Mouse (Mus musculus) cortical plate, adult 2 months (tissue): ENCODE data around the gene Nrxn2. TPM values are rescaled to one million over a fixed set of nuclear protein-coding genes. Genes with fewer than 3 reads are reported as not detected.

ENCODE experiments used
- H3K27ac ChIP-seq: fragments of 200-500 bp; 2 replicates; pipeline ENCODE4 v1.5.1; 2012; ENCODE audit warnings: low read length, control low read depth, inconsistent platforms; ENCODE audit not compliant: insufficient read depth
- H3K4me1 ChIP-seq: fragments of 200-500 bp; 2 replicates; pipeline ENCODE4 v1.6.1; 2011; ENCODE audit warnings: low read length; ENCODE audit not compliant: control insufficient read depth, insufficient read depth
- H3K4me3 ChIP-seq: fragments of 200-500 bp; 2 replicates; pipeline ENCODE4 v1.5.1; 2011; ENCODE audit warnings: mild to moderate bottlenecking, low read length, control low read depth; ENCODE audit not compliant: insufficient read depth
- CTCF ChIP-seq: fragments of 200-500 bp; IDR thresholded peaks from 2 replicates; pipeline ENCODE4 v1.5.1; 2011; ENCODE audit warnings: mild to moderate bottlenecking, control low read depth, low read length; ENCODE audit not compliant: insufficient read depth; ENCODE audit errors: extremely low read depth
- POLR2A ChIP-seq: fragments of 200-500 bp; IDR thresholded peaks from 2 replicates; pipeline ENCODE4 v1.6.1; 2011; ENCODE audit warnings: mild to moderate bottlenecking, low read length, control low read depth; ENCODE audit not compliant: insufficient read depth; ENCODE audit errors: extremely low read depth
- polyA plus RNA-seq: library from polyadenylated mRNA; depleted of rRNA; stranded (reverse); fragments of >200 nt; gene quantifications from 2 replicates; pipeline ENCODE4 v1.2.3, GENCODE M21; 2012

Nrxn2 gene
- polyA plus RNA-seq, 1 experiment = 279 TPM

DNA sequence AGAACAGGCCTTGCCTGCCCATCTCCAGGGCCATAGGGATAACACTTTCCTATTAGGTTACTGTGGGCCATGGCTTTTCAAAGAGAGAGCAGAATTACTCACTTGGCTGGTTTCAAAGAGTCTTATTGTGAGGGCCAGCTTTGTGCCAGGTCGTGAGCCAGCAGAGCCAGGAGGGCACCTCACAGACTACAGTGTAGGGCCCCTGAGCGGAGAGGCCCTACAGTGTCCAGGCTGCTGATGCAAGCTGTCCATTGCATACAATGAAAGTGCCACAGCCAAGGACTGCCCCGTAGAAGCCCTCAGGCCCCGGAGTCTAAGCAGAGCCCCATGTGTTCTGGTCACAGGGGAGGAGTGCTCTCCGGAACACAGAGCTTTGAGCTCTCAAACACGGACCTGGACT is 64.4 kb downstream of the Nrxn2 start:
- 0 out of 2 replicates have a peak, but pooled peaks cover 3% of the 10 kb centered on the region for H3K4me1 ChIP-seq
- H3K27ac ChIP-seq = no peak overlapping the region
- no peak overlapping the region for H3K4me3 ChIP-seq
- no peak for TF ChIP-seq POLR2A
- TF ChIP-seq CTCF = no peak

DNA sequence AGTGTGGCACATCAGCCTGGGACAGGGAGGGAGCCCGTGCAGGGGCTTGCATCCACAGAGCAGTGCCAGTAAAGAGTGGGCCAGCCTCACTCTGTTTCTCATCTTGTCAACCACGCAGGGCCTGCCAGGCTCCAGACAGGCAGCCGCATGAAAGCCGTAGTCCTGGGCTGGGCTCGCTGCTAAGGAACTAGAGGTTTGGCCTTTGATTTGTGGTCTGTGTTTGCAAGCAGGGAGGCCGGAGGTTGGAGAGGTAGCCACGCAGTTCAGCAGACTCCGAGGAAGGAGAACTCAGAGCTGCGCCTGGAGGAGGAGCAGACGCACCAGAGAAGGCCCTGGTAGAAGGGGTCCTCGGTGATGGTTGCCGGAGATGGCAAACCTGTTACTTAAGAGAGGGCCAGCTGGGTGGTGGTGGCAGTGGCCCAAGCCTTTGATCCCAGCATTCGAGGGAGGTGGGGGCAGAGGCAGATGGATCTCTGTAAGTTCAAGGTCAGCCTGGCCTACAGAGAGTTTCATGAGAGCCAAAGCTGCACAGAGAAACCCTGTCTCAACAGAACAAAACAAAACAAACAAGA is 66.6 kb downstream of the Nrxn2 start:
- H3K27ac ChIP-seq = no peak overlapping the region
- no peak for TF ChIP-seq CTCF
- TF ChIP-seq POLR2A = no peak
- 0 out of 2 replicates have a peak, but pooled peaks cover 3% of the 10 kb centered on the region for H3K4me1 ChIP-seq
- H3K4me3 ChIP-seq = no peak overlapping the region

- Histone ChIP-seq H3K4me1 (no peaks in the 10 kb centered on the region), H3K4me3 (no peak overlapping the region), H3K27ac (no peak overlapping the region)
- no peak for TF ChIP-seq POLR2A
- TF ChIP-seq CTCF = peak; percentile 99
Observed at GRCm38 (mm10) chr19:6489030-6489429, 70.5 kb downstream of the Nrxn2 start.

- no peak overlapping the region for H3K27ac ChIP-seq
- TF ChIP-seq CTCF (no peak), POLR2A (no peak)
- no peaks in the 10 kb centered on the region for H3K4me1 ChIP-seq
- H3K4me3 ChIP-seq = no peak overlapping the region
Observed at GRCm38 (mm10) chr19:6491538-6491937, 73.0 kb downstream of the Nrxn2 start.

DNA sequence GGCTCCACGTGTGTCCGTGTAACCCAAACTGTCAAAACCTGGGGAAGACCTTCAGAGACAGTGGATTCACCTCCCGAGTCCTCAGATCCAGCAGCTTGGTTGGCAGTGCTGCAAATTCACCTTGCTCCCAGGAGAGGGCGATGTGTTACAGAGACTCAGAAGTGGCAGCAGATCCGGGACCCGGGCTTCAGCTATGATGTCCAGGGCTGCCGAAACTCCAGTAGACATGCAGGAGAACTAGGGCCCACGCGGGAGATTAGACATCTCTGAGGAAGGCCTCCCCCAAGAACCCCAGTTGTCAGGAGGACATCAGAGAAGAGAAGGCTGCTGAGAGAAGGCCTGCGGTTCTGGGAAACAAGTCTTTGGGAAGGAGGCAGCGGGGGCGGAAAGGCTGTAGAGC is 73.6 kb downstream of the Nrxn2 start:
- H3K27ac ChIP-seq = no peak overlapping the region
- TF ChIP-seq POLR2A (no peak), CTCF (peak; percentile 79)
- H3K4me3 ChIP-seq = no peak overlapping the region
- no peaks in the 10 kb centered on the region for H3K4me1 ChIP-seq

GRCm38 (mm10) chr19:6493219-6493618 is 74.7 kb downstream of the Nrxn2 start:
- Histone ChIP-seq H3K4me3 (no peak overlapping the region), H3K27ac (no peak overlapping the region), H3K4me1 (no peaks in the 10 kb centered on the region)
- TF ChIP-seq CTCF = no peak
- TF ChIP-seq POLR2A = no peak

- Histone ChIP-seq H3K4me3 (no peak overlapping the region), H3K27ac (no peak overlapping the region), H3K4me1 (no peaks in the 10 kb centered on the region)
- no peak for TF ChIP-seq CTCF
- no peak for TF ChIP-seq POLR2A
Observed at GRCm38 (mm10) chr19:6494032-6494431, 75.5 kb downstream of the Nrxn2 start.

DNA sequence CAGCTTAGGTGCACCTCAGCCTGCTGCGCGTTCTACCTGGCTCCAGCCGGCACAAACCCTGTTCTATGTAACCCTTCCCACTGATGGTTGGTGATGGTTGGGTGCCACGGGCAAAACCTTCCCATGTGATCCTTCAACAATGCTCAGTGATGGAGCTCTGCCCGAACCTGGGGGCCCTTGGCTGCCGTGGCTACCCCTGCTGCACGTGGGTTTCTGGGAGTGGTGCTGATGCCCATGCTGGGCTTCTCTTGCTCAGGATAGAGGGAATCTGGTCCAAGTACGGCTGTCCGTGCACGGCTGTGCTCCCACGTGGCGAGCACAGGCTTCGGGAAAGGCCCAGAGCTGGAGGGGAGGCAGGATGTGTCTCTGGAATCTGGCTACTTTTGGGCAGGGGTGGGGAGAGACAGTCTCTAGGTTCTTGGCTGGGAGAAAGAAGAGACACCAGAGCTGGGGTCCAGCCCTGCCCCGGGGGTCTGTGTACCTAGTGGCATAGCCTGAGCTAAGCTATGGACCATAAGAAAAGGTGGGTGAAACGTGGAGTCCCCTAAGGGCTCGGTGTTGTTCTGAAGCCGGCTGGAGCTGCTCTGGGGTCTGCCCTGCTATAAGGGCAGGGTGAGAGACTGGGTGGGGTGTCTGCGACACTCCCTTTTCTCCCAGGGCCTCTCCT is 76.1 kb downstream of the Nrxn2 start:
- TF ChIP-seq CTCF (no peak), POLR2A (no peak)
- no peak overlapping the region for H3K4me3 ChIP-seq
- H3K4me1 ChIP-seq = no peaks in the 10 kb centered on the region
- H3K27ac ChIP-seq = no peak overlapping the region

DNA sequence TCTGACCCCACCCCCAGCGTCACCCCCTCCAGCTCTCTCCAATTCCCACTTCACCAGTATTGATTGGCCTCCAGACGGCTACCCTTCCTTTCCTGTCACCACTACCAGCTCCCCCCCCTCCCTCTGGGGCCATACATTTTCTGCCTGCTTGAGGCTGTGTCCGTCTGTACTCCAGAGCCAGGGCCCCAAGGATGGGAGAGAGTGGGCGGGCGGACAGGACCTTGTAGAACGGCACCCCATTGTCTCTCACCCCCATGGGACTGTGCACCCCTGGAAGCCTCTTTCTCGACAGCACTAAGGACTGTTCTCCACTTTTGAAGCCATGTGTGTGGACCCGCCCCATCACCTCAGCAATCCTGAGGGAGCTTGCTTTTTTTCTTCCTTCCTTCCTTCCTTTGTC is 77.2 kb downstream of the Nrxn2 start:
- TF ChIP-seq CTCF (no peak), POLR2A (no peak)
- no peaks in the 10 kb centered on the region for H3K4me1 ChIP-seq
- H3K27ac ChIP-seq = no peak overlapping the region
- H3K4me3 ChIP-seq = no peak overlapping the region
